Mouse (Mus musculus) cerebellum, adult 8-10 months (tissue): ENCODE results near the gene BC051019.

Experiments used
- DNase-seq: peaks from one replicate; pipeline ENCODE4 v3.0.0; 2022

Gene BC051019

GRCm38 (mm10) chr7:109707023-109707785 lies 16.4 kb downstream of the BC051019 start:
- DNase-seq, result peak; percentile 64

- DNase-seq, result no peak
Observed at GRCm38 (mm10) chr7:109704461-109704860, 19.2 kb downstream of the BC051019 start.

GRCm38 (mm10) chr7:109704016-109704377 lies 19.7 kb downstream of the BC051019 start:
- no peak for DNase-seq

GRCm38 (mm10) chr7:109703190-109704015 lies 20.2 kb downstream of the BC051019 start, which contains the start of the genes St5 and Akip1:
Gene St5 (minus strand): TSS chr7:109703605.
Gene Akip1 (plus strand): TSS chr7:109703690.
- DNase-seq, result peak; percentile 85

- DNase-seq, result peak; percentile 21
Observed at GRCm38 (mm10) chr7:109702721-109703120, 20.9 kb downstream of the BC051019 start.

- DNase-seq, result no peak
Observed at GRCm38 (mm10) chr7:109700213-109700612, 23.4 kb downstream of the BC051019 start.

GRCm38 (mm10) chr7:109695339-109695726 lies 28.3 kb downstream of the BC051019 start:
- DNase-seq, result no peak

- no peak for DNase-seq
Observed at GRCm38 (mm10) chr7:109694576-109695338, 28.9 kb downstream of the BC051019 start.

GRCm38 (mm10) chr7:109690961-109691360 lies 32.7 kb downstream of the BC051019 start:
- DNase-seq, result no peak

GRCm38 (mm10) chr7:109690101-109690500 lies 33.5 kb downstream of the BC051019 start:
- no peak for DNase-seq

GRCm38 (mm10) chr7:109686585-109687128 lies 37.0 kb downstream of the BC051019 start:
- no peak for DNase-seq

GRCm38 (mm10) chr7:109680879-109681278 lies 42.8 kb downstream of the BC051019 start:
- DNase-seq, result no peak

GRCm38 (mm10) chr7:109680284-109680683 lies 43.4 kb downstream of the BC051019 start:
- no peak for DNase-seq

GRCm38 (mm10) chr7:109674944-109675628 lies 48.6 kb downstream of the BC051019 start:
- DNase-seq, result no peak

- DNase-seq, result peak; percentile 47
Observed at GRCm38 (mm10) chr7:109671581-109672471, 51.8 kb downstream of the BC051019 start.

- DNase-seq, result no peak
Observed at GRCm38 (mm10) chr7:109669426-109670170, 54.1 kb downstream of the BC051019 start.

GRCm38 (mm10) chr7:109666664-109667063 lies 57.0 kb downstream of the BC051019 start:
- DNase-seq, result no peak

- DNase-seq, result no peak
Observed at GRCm38 (mm10) chr7:109662626-109663025, 61.0 kb downstream of the BC051019 start.
